Mouse (Mus musculus) MEL (cell line): ENCODE results near the gene Slc29a1.

ENCODE experiments used
- CHD1 ChIP-seq: IDR thresholded peaks from 2 replicates; pipeline ENCODE4 v1.6.1; 2012; ENCODE audit warnings: low read depth, mild to moderate bottlenecking, inconsistent platforms, low read length, improper control_type of control experiment
- CHD2 ChIP-seq: IDR thresholded peaks from 2 replicates; pipeline ENCODE4 v1.6.1; 2011; ENCODE audit warnings: low read length, improper control_type of control experiment
- CTCF ChIP-seq, 3 experiments: IDR thresholded peaks in 2 of 3; conservative IDR thresholded peaks in 1 of 3; 2 replicates each; pipeline ENCODE4 v1.5.1; 2011 to 2012; ENCODE audit warnings: low read length in 3 of 3, low read depth in 2 of 3, mild to moderate bottlenecking in 2 of 3, improper control_type of control experiment in 1 of 3, inconsistent platforms in 1 of 3, mixed read lengths in 1 of 3, moderate library complexity in 1 of 3; ENCODE audit not compliant: control insufficient read depth in 1 of 3, insufficient read depth in 1 of 3, poor library complexity in 1 of 3, severe bottlenecking in 1 of 3
- E2F4 ChIP-seq: IDR thresholded peaks from 2 replicates; pipeline ENCODE4 v1.6.1; 2011; ENCODE audit warnings: low read depth, low read length, improper control_type of control experiment, borderline replicate concordance
- EP300 ChIP-seq, 2 experiments: IDR thresholded peaks; 2 replicates each; pipeline ENCODE4 v1.6.1; 2011; ENCODE audit warnings: improper control_type of control experiment in 2 of 2, low read length in 2 of 2, low read depth in 1 of 2, mild to moderate bottlenecking in 1 of 2
- GATA1 ChIP-seq: IDR thresholded peaks from 2 replicates; pipeline ENCODE4 v1.6.1; 2011; ENCODE audit warnings: low read depth, low read length, improper control_type of control experiment
- JUND ChIP-seq: IDR thresholded peaks from 2 replicates; pipeline ENCODE4 v1.6.1; 2011; ENCODE audit warnings: low read depth, mild to moderate bottlenecking, improper control_type of control experiment, low read length
- KAT2A ChIP-seq: conservative IDR thresholded peaks from 2 replicates; pipeline ENCODE4 v1.6.1; 2012; ENCODE audit warnings: low read depth, low read length, improper control_type of control experiment, inconsistent platforms
- MAZ ChIP-seq: IDR thresholded peaks from 2 replicates; pipeline ENCODE4 v1.6.1; 2012; ENCODE audit warnings: low read depth, mild to moderate bottlenecking, inconsistent platforms, low read length, improper control_type of control experiment
- MXI1 ChIP-seq: IDR thresholded peaks from 2 replicates; pipeline ENCODE4 v1.6.1; 2011; ENCODE audit warnings: mild to moderate bottlenecking, low read depth, low read length, improper control_type of control experiment
- POLR2A ChIP-seq, 2 experiments: IDR thresholded peaks; 2 replicates each; pipeline ENCODE4 v1.6.1; 2011 to 2012; ENCODE audit warnings: low read length in 2 of 2, mild to moderate bottlenecking in 2 of 2, control low read depth in 1 of 2, improper control_type of control experiment in 1 of 2, low read depth in 1 of 2, moderate library complexity in 1 of 2; ENCODE audit not compliant: control insufficient read depth in 1 of 2, insufficient read depth in 1 of 2, poor library complexity in 1 of 2
- TBP ChIP-seq: IDR thresholded peaks from 2 replicates; pipeline ENCODE4 v1.8.0; 2011; ENCODE audit warnings: low read depth, low read length, improper control_type of control experiment
- ZC3H11A ChIP-seq: IDR thresholded peaks from 2 replicates; pipeline ENCODE4 v1.6.1; 2012; ENCODE audit warnings: low read depth, mild to moderate bottlenecking, inconsistent platforms, low read length, improper control_type of control experiment

DNA sequence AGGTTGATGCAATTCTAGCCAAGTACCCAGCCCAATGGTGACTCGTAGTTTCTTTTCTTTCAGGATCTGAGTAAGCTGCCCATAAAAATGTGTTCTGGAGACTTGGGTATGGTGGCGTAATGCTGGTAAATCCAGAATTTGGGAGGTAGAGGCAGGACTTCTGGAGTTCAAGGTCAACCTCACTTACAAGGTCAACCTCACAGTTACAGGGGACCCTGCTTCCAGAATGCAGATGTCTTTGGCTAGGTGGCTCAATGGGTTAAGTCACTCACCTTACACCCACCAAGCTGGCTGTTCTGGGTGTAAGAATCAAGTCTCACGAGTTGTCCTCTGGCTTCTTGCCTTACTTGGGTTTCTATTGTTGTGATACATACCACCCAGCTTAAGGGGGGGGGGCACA is 17.3 kb upstream of the Slc29a1 start:
- TF ChIP-seq POLR2A (IDR thresholded peaks at IDR 0.05; ENCODE audit: control insufficient read depth in 1 of 2, insufficient read depth in 1 of 2, low read depth in 1 of 2, low read length in 2 of 2, poor library complexity in 1 of 2) (no peak), CTCF (IDR thresholded peaks at IDR 0.05 in 2 of 3, conservative IDR thresholded peaks at IDR 0.05 in 1 of 3; ENCODE audit: control insufficient read depth in 1 of 3, insufficient read depth in 1 of 3, low read depth in 2 of 3, low read length in 3 of 3, poor library complexity in 1 of 3, severe bottlenecking in 1 of 3) (no peak), MAZ (no peak), GATA1 (no peak), JUND (no peak), MXI1 (no peak), TBP (no peak), CHD2 (no peak), KAT2A (no peak), CHD1 (no peak), ZC3H11A (no peak), E2F4 (no peak), EP300 (IDR thresholded peaks at IDR 0.05; ENCODE audit: low read depth in 1 of 2, low read length in 2 of 2) (no peak)
